Mouse (Mus musculus) layer of hippocampus, adult 18-20 months (tissue): ENCODE results near the gene Pxmp4. TPM values are rescaled to one million over a fixed set of nuclear protein-coding genes. Genes with fewer than 3 reads are reported as not detected.

Source experiments
- DNase-seq, 2 experiments: peaks; one replicate each; pipeline ENCODE4 v3.0.0; 2022; ENCODE audit warnings: low spot score in 2 of 2
- long read RNA-seq: library from polyadenylated mRNA; stranded (forward); transcript quantifications from one replicate; pipeline ENCODE4 v2.0.0, GENCODE M21; 2021
- total RNA-seq, 2 experiments: library from RNA; stranded (reverse); gene quantifications; 2 replicates each; pipeline ENCODE4 v1.2.3; 2021

Pxmp4 gene
- total RNA-seq = 10 to 100 TPM in 1 of 2 experiments, 1 to 10 TPM in 1; 10.0 to 10.8 TPM
- long read RNA-seq, transcript Pxmp4-201 (4 exons, 2,789 nt) = major isoform, 7 of 9 reads
- long read RNA-seq, partial matches to known transcripts = 0 of 9 reads
- long read RNA-seq, other reads (novel, unspliced or antisense) = 1 of 9 reads

DNA sequence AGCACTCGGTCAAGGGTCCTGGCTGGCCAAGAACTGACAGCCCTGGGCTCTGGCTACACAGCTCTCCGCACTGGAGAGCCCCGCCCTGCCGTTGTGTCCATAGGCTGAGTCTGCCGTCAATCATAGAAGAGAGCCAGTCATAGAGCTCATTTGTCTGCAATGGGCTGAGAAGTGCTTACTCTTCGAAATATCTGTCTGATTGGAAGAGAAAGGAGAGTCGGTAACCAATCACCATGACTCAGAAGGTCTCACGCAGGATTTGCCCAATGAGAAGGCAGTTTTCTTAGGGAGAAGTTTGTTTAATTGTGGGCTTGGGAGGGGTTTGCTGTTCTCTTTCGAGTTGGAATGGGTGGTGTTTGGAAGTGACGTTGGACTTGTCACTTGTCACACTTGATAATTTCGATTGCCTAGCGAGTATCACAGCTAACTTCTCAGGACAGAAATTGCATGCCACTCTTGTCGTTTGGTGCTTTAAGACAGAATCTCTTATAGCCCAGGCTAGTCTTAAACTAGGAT, at the start of gene Pxmp4:
TSS of gene Pxmp4 (minus strand) at position 71 of the 516 bp plus-strand sequence.
- DNase-seq = peak; percentile 97 to 100

DNA sequence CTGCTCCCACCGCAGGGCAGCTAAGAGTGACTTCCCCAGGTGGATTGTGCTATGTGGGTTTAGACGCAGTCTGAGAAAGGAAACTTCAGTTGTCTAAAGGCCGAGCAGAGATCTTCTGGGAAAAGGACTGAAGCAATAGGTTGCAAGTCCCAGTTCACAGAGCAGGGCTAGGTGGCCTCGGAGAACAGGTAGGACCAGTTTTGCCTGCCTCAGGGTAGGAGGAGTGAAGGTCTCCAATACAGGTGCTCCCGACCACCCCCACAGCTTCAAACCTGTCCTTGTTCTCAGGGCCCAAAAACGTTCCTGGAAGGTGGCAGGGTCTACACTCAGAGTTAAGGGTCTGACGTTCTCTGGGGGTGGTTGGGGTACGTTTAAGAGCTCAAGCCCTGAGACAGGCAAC, 47.9 kb upstream of the Pxmp4 start, which contains the start of gene Chmp4b:
TSS of gene Chmp4b (plus strand) at position 343 of the 400 bp plus-strand sequence.
- no peak for DNase-seq

DNA sequence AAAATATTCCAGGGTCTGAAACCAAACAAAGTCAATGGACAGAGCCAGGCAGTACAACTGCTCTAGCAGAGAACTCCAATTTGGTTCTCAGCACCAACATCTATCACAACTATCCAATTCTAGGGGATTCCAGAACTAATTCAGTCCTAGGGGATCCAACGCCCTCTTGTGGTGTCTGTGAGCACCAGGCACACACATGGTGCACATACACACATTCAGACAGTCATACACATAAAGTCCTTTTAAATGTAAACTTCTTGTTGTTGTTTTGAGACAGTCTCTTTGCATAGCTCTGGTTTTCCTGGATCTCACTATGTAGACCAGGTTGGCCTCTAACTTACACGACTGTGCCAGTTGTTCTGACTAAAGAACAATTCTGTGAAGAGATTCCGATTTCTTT, 46.9 kb upstream of the Pxmp4 start:
- no peak for DNase-seq

DNA sequence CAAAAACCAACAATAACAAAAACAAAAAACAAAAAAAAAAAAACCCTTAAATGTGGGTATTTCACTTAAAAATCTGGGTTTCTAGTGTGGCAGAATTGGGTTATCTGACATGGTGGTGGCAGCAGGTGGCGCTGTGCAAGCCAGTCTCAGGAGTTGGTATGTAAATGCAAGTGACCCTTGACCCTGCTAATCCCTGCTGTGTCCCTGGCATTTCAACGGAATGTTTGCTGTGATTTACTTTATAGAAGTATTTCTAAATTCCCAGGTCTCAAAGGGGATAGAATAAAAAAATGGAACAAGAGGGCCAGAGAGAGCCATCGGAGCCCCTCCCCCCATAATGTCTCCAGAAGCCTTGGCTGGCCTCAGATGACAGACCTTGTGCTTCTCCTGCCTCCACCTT, 44.6 kb upstream of the Pxmp4 start:
- DNase-seq = no peak

DNA sequence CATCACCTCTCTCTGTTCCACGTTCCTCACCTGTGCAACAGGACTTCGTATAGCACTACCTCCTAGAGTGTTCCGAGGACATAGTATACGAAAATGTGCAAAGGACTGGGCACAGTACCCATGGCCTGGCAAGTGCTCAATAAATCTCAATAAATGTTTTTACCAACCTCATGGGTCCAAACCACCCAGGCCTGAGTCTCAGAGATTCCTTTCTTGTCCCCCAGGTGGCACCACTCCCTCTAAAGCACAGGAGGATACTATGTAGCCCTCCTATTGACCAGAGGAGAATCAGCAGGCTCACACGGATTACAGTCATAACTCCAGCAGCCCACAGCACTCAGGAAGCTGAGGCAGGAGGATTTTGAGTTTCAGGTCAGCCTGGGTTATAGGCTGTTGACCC, 43.1 kb upstream of the Pxmp4 start:
- peak in 1 of 2 experiments; percentile 42 for DNase-seq

GRCm38 (mm10) chr2:154642712-154643385, 39.3 kb upstream of the Pxmp4 start:
- DNase-seq = no peak

DNA sequence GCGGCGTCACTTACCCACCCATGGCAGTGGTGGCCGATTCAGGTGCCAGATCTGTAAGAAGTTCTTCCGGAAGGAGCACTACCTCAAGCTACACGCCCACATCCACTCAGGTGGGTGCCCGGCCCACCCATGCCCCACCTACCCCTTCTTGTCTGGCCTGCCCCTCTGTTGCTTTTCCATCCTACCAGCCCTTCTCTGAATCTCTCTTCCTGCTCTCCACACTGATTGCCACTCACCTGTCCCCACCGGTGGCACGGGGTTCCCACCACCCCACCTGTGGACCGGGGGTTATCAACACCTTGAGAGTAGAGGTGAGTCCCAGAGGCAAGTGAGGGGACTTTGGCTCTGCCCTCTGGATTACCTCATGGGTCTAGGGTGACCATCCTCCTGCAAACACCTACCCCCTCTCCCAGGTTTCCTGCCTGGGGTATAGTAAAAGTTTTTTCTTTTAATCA, 38.5 kb upstream of the Pxmp4 start:
- DNase-seq = no peak

- no peak for DNase-seq
Measured at GRCm38 (mm10) chr2:154641176-154641575, 37.7 kb upstream of the Pxmp4 start.

- DNase-seq = no peak
Measured at GRCm38 (mm10) chr2:154639115-154639514, 35.6 kb upstream of the Pxmp4 start.

DNA sequence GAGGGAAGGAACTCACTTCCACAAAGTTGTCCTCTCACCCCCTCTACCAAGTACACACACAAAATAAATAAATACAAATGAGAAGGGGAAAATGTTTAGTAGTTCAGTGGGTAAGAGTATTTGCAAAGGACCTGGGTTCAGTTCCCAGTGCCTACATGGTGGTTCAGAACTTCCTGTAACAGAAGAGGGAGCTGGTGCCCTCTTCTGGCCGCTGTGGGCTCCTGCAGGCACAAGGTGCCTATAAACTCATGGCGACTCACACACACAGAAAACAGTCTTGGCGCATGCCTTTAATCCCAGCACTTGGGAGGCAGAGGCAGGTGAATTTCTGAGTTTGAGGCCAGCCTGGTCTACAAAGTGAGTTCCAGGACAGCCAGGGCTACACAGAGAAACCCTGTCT, 35.0 kb upstream of the Pxmp4 start:
- no peak for DNase-seq

DNA sequence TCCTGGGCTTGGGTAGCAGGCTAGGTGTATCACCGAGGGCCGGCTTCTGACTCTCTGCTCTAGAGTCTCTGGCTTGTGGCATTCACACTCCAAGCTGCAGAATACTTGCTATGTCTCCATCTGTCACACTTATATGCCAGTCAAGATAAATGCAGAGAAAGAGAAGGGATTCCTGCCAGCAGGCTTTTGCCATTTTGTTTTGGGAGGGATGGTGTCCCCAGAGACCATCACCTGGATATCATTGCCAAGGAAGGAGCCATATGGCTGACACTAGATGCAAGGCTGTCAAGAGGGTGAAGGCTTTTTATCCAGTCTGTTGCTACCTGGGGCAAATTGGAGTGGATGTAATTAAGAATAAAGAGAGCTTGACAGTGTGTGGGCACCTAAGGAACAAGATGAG, 32.3 kb upstream of the Pxmp4 start:
- DNase-seq = no peak

DNA sequence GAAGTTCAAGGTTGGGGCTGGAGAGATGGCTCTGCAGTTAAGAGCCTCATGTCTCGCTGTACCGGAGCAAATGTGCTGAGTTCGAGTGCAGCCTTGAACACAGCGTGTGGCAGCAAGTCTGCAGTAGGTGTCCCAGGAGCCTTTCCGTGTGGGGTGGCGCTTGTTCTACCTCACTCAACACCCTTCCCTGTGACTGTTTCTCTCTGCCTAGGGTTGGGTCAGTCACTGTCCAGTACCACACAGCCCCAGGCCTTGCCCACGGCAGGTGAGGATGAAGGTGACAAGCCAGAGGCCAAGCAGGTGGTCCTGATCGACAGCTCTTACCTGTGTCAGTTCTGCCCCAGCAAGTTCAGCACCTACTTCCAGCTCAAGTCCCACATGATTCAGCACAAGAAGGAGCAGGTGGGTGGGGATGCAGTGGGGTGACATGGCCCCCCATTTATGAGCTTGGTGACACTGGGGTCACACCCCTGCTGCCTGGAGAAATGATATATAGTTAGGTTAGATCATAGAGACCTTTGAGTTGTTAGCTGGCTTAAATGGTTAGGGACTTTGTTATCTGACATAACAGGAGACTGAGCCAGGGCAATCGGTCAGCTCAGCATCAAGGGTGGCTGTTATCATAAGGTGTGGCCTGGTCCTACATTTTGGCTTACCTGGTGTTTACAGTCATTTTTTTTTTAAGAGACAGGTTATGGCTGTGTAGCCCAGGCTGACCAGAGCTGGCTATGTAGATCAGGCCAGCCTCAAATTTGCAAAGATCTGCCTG, 30.6 kb upstream of the Pxmp4 start:
- no peak for DNase-seq

DNA sequence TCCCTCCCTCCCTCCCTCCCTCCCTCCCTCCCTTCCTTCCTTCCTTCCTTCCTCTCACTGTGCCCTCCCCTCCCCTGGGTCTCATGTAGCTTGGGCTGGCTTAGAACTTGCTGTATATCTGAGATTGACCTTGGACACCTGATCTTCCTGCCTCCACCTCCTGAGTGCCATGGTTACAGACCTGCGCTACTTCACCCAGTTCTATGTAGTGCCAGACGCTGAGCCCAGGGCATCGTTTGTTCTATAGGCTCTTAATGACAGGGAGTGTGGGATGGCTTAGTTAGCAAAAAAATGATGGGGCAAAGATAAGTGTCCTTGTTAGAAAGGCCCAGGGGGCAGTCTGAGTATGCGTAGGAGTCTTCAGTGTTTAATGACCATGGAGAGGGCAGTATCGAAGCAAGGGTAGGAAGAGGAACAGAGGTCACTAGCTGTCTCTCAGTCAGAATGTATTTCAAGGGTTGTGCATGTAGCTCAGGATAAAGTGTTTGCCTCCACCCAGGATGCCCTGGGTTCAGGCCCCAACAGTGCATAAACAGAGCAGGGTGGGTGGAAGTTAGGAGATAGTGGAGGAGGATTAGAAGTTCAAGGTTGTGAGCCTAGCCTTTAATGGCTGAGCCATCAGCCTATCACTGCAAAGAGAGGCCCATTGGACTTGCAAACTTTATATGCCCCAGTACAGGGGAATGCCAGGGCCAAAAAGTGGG, 29.7 kb upstream of the Pxmp4 start:
- DNase-seq = no peak

DNA sequence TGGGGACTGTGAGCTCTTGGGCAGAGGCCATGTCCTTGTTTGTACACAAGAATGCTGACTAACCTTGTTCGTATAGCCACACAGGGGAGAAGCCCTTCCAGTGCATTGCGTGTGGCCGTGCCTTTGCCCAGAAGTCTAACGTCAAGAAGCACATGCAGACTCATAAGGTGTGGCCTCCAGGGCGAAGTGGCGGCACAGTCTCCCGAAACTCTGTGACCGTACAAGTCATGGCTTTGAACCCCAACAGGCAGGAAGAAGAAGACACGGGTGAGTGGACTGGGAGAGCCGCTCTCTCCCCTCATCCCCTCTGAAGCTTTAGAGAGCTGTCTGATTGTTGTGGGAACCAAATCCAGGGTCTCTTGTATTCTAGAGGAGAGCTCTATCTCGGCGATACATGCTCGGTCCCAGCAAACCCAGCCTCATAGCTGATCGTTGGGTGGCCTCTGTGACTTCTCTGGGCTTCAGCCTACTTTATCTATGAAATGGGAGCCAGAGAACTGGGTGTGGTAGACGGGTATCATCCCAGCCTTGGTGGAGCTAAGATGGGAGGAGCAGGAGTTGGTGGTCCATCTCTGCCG, 28.8 kb upstream of the Pxmp4 start:
- DNase-seq = no peak

GRCm38 (mm10) chr2:154630531-154630930, 27.0 kb upstream of the Pxmp4 start:
- peak; percentile 18 to 70 for DNase-seq

DNA sequence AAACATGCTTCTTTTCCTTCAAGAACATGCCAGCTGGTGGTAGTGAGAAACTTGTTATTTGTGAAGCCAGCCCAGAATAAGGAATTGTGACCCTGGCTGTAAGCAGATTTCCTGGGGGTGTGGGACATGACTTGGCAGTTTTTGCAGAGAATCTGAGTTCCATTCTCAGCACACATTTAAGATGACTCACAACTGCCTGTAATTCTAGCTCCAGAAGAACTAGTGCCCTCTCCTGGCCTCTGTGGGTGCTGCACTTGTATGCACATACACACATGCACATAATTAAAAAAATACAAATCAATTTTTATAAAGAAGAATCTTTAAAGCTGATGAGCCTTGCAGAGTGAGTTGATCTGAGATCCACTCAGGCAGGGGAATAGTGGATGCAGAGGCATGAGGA, 20.6 kb upstream of the Pxmp4 start:
- no peak for DNase-seq

DNA sequence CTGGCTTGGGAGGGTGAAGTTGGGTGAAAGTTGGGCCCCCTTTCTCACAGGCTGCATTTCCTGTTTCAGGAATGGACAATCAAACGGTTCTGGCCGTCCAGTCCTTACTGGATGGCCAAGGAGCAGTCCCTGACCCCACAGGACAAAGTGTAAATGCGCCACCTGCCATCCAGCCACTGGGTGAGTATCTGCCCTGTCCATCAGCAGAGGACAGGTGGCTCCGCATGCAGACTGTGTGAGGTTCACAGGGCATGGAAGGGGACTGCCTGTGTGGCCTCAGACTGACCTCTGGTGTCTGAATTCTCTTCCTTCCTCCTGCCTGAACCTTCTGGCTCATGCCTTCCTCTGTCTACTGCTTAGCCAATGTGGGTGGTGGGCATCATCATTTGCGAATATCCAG, 18.2 kb upstream of the Pxmp4 start:
- no peak for DNase-seq

DNA sequence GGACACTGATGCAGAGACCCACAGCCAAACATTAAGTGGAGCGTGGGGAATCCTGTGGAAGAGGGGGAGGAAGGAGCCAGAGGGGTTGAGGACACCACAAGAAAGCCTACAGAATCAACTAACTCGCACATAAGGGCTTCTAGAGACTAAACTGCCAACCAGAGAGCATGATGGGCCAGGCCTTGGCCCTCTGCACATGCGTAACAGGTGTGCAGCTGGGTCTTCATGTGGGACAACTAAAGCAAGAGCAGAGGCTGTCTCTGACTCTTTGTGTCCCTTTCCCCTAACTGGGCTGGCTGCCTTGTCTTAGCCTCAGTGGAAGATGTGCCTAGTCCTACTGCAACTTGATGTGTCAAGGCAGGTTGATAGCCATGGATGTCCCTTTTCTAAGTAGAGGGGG, 13.6 kb upstream of the Pxmp4 start:
- DNase-seq = no peak

DNA sequence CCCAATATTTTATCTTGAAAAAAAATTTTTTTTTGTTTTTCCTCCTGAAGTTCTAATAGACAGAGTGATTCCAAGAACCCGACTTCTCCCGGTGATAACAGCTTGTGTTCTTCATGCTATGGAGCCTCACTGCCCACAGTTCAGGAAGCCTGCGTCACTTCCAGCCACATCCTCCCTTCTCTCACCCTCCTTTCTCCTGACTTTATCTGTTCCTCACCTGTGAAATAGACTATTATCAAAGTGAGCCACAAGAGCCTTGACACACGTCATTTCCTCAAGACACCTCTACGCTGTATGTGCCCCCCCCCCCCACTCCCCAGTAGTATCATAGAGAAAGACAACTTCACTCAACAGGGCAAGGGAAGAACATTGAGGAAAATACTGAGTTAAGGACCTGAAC, 12.2 kb upstream of the Pxmp4 start:
- no peak for DNase-seq

DNA sequence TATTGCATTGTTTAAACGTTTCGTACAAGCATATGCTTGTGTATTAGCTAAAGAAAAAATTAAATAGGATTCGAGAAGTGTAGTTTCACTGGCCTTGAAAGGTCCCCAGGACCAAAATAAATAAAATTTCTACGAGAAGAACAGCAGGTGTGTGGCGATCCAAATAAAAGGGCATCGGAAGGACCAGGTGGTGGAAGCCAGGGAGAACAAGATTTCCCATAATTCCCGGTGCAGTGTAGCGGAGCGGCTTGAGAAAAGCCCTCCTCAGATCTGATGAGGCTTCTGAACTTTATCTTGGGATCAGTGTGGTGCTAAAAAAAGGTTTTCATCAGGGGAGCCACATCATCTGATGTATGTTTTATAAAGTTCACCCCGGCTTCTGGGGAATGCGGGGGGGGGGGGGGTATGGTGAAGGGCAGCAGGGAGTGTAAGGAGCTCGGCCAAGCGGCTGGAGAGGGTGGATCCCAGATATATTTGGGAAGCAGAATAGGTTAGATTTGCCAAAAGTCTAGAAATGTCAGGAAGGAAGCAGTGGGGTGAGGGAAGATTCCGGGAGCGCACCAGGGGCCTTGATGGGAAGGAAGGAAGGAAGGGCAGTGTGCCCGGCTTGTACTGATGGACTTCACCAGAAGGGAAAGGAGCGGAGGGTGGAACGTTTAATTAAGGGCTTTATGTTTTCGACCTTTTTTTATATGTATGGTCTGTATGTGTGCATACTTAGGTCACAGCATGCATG, 11.5 kb upstream of the Pxmp4 start:
- no peak for DNase-seq
